Mouse (Mus musculus) mouse trophoblast stem cell (cell line): ENCODE measurements around the gene Zim1.

ENCODE experiments used
- in situ Hi-C, 2 experiments: fragments of 300-500 bp; cut with MseI, MboI; formaldehyde crosslinking; loops; 2 replicates in 1 of 2; 3 replicates in 1 of 2; pipeline ENCODE4 v1.15.1; 2025

The Zim1 gene

GRCm38 (mm10) chr7:6658606-6659005, 37.6 kb downstream of the Zim1 start:
- in situ Hi-C loops = loop anchor here (10.0 kb wide), 1 partner anchor 276 kb away; no protein-coding TSS in a partner anchor

GRCm38 (mm10) chr7:6652151-6652550, 44.1 kb downstream of the Zim1 start:
- in situ Hi-C loops = loop anchor here (10.0 kb wide), 1 partner anchor 283 kb away; no protein-coding TSS in a partner anchor

GRCm38 (mm10) chr7:6651221-6651620, 45.0 kb downstream of the Zim1 start:
- in situ Hi-C loops = loop anchor here (10.0 kb wide), 1 partner anchor 284 kb away; no protein-coding TSS in a partner anchor

- in situ Hi-C loops = loop anchor here (10.0 kb wide), 1 partner anchor 284 kb away; no protein-coding TSS in a partner anchor
These were observed 45.7 kb downstream of the Zim1 start for GRCm38 (mm10) chr7:6650526-6650925.

GRCm38 (mm10) chr7:6645821-6646220, 50.4 kb downstream of the Zim1 start:
- in situ Hi-C loops = no loop called here

GRCm38 (mm10) chr7:6638076-6638475, 58.2 kb downstream of the Zim1 start:
- in situ Hi-C loops = no loop called here

- in situ Hi-C loops = no loop called here
These were observed 59.5 kb downstream of the Zim1 start for GRCm38 (mm10) chr7:6636741-6637140.

GRCm38 (mm10) chr7:6635831-6636230, 60.4 kb downstream of the Zim1 start:
- in situ Hi-C loops = no loop called here
